ENCODE assay signal across 23 mouse cellular contexts in the genomic region with DNA sequence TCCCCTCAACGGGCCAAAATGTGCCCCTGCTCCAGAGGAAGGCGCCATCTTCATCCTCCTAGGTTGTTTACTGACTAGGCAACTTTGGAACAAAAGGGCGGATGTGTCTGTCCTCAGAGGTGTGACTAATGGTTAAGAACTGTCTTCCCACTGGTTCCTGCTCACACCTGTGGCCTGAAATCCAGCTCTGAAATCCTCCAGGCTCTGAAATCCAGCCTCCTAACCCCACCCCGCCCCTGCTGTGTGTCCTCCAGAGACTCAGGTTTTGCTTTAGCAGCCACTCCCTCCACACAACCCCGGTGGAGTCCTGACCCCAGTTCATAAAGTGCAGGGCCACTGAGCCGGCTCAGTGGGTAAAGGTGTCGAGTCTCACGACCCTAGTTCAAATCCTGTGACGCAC. TPM values are rescaled to one million over a fixed set of nuclear protein-coding genes. Genes with fewer than 3 reads are reported as not detected.
"Had no signal": no experiment of that assay in that cellular context is flagged by ENCODE, and none has a peak within 500 bp of the region (broad histone marks: within the 10 kb centered on the region; RNA-seq: fewer than 3 reads in every experiment).

No protein-coding gene starts in this region.

- H3K4me2 ChIP-seq: kidney, embryonic 15.5 days; limb, embryonic 12.5 days; limb, embryonic 15.5 days; liver, embryonic 11.5 days; lung, embryonic 14.5 days; midbrain, embryonic 11.5 days; neural tube, embryonic 12.5 days; neural tube, embryonic 15.5 days had no signal

- H3K27ac ChIP-seq: kidney, embryonic 15.5 days; limb, embryonic 12.5 days; limb, embryonic 15.5 days; liver, embryonic 14.5 days; neural tube, embryonic 12.5 days; neural tube, embryonic 15.5 days; stomach, postnatal 0 days had no signal

- DNase-seq: kidney, adult 2 months; kidney, postnatal 14 days; left cerebral cortex, postnatal 4 days; liver, postnatal 0 days; lung, embryonic 14.5 days; lung, postnatal 10 days; midbrain, embryonic 14.5 days; right cerebral cortex, adult 18-20 months; right cerebral cortex, postnatal 14 days; right cerebral cortex, postnatal 4 days; thymus, adult 18-20 months; thymus, postnatal 4 days had no signal

- H3K9me3 ChIP-seq: kidney, embryonic 15.5 days; limb, embryonic 12.5 days; limb, embryonic 15.5 days; neural tube, embryonic 12.5 days; neural tube, embryonic 15.5 days had no signal

- H3K9ac ChIP-seq: kidney, embryonic 15.5 days; limb, embryonic 12.5 days; limb, embryonic 15.5 days; liver, embryonic 14.5 days; liver, postnatal 0 days; lung, embryonic 14.5 days; neural tube, embryonic 12.5 days; neural tube, embryonic 15.5 days had no signal

- H3K4me3 ChIP-seq: kidney, embryonic 15.5 days; limb, embryonic 12.5 days; limb, embryonic 15.5 days; neural tube, embryonic 12.5 days; neural tube, embryonic 15.5 days had no signal

- H3K36me3 ChIP-seq: kidney, embryonic 15.5 days; limb, embryonic 12.5 days; limb, embryonic 15.5 days; neural tube, embryonic 12.5 days; neural tube, embryonic 15.5 days had no signal

- ATAC-seq: liver, postnatal 0 days had no signal

RNA-seq across cellular contexts. Expression of gene Cygb, which starts 43.4 kb away (rescaled TPM):
- total RNA-seq: megakaryocyte progenitor cell, adult 5-6 weeks; megakaryocyte-erythroid progenitor cell, adult 5-6 weeks had no signal
